Mouse (Mus musculus): Measurements from ENCODE around the gene Nfasc. TPM values are rescaled to one million over a fixed set of nuclear protein-coding genes. Genes with fewer than 3 reads are reported as not detected.
A peak's percentile ranks its signal among the peaks of the same experiment; 100 is the strongest.

Gene Nfasc
- total RNA-seq, 1 experiment from 2014 or later, result 4.2 TPM

- DNase-seq, result no peak
Measured at GRCm38 (mm10) chr1:132641049-132641795, 100.4 kb downstream of the Nfasc start.

- DNase-seq, result no peak
Measured at GRCm38 (mm10) chr1:132640256-132640655, 101.3 kb downstream of the Nfasc start.

GRCm38 (mm10) chr1:132637346-132637745 is 104.3 kb downstream of the Nfasc start:
- DNase-seq, result no peak

GRCm38 (mm10) chr1:132629611-132630370 is 111.8 kb downstream of the Nfasc start:
- DNase-seq, result no peak

GRCm38 (mm10) chr1:132628599-132628998 is 113.0 kb downstream of the Nfasc start:
- DNase-seq, result no peak

GRCm38 (mm10) chr1:132628183-132628582 is 113.4 kb downstream of the Nfasc start:
- DNase-seq, result no peak

DNA sequence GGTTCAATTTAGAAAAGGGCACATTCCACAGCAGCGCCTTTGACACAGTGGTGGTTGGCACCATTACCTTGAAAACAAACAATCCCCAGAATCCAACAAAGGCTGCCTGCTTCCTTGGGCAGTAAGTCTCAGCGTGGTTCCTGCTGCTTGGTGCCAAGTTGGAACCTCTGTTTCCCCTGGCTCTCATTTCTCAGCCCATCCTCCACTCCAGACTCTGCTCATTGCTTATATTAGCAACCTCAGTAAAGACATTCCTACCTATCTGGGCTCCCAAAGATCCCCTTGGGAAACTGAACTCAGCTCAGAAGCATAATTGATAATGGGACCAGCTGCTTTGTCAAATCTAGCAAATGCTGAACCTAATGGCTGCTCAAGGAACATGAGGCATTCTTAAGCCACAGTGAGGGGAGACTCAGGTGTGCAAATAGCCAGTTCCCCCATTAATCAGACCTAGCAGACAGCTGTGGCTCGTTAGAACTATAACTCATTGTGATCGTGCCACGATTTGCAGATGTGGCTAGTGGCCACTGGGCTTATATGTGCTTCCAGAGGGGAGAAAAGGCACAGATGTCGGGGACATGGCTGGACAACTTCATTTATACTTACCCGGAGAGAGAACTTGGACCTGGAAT is 115.4 kb downstream of the Nfasc start:
- no peak for DNase-seq

DNA sequence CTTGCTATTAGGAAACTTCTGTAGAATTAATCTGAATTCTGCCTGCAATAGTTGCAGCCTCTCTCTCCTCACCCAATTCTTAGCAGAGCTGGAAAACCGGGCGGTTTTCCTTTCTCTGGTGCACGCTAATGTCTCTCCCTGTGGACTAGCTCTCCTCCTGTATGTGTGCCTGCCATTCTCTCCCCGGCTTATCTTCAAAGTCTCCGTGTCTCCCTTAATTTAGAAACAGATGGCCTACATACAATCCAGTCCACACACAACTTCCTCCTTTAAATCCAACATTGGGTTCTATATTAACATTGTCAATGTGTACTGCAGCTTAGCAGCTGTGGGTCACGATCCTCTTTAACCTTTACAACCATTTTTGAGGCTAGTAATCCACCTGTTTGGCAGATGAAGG is 116.6 kb downstream of the Nfasc start:
- DNase-seq, result no peak

DNA sequence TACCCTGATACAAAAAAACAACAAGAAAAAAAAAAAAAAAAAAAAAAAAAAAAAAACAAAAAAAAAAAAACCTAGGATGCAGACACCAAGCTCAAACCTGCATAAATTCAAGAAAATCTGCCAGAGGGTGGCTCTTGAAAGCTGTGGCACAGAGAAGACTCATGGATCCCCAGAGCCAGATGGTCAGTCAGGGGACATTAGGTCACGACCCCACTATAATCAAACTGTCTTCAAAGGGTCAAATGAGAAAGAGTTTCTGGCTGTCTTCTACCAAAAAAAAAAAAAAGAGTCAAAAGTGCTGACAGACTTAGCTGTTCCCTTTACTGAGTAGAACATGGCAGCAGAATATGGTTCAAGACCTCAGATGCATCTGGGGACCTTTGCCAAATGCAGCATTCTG is 117.1 kb downstream of the Nfasc start:
- no peak for DNase-seq

DNA sequence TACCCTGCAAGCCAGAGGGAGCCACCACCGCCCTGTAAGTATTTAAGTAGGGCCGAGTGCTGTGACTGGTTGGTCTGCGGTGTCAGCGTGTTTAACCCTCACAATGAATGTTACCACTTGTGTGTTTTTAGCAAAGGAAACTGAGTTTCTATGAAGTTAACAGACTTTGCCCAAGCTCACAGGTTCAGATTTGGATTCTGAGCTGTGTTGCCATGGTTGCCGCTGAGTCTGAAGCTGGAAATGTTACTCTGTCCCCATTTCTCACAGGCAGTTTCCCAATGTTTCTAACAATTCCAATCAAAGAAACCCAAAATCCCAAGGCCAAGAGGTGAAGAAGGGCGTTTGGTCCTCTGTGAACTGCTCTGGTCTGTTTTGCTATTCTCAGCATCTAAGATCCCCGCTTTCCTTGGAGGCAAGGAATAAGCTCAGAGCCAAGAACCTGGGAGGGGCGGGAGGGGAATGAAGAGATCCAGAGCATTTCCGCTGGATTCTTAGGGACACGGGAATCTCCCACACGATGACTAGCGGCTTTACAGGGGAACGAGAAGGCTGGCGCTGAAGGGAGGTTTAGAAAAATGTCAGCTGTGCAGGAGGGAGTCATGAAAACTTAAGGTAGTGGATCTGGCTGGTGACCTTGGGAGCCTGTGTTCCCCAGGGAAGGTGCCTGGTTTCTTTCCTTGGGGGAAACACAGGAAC is 117.8 kb downstream of the Nfasc start:
- DNase-seq, result peak; percentile 2

DNA sequence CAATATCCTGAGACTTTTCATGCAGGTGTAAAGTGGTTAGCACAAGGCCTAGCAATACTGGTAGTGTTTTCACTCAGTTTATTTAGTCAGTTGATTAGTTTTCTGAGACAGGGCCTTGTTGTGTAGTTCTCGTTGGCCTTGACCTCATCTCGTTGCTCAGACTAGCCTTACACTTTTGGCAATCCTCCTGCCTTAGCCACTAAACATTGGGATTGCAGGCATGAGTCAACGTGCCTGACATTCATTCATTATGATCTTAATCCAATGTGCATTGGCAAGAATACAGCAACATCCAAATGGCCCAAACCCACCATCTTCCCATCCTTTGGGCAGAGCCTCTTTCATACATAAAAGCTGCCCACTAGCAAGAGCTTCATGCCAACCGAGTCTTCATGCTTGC is 129.5 kb downstream of the Nfasc start:
- DNase-seq, result peak; percentile 50

DNA sequence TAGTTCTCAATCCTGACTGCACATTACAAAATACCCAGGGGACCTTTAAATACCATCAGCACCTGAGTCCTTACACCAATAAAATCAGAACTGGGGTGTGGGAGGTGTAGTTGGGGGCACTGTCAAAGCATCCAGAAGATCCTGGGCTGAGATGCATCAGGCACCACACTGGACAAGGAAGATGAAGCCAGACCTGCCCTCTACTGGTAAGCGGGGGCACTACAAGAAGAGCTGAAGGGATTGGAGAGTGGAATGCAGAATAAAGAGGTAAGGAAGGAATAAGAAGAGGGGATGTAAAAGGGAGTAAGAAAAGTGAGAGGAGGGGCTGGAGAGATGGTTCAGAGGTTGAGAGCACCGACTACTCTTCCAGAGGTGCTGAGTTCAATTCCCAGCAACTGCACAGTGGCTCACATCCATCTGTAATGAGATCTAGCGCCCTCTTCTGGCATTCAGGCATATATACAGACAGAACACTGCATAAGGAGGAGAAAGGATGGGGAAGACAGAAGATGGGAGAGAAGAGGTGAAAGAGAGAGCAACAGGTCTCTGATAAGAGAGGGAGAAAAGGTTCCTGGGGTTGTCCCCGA is 132.5 kb downstream of the Nfasc start:
- DNase-seq, result peak; percentile 71

GRCm38 (mm10) chr1:132602161-132602560 is 139.4 kb downstream of the Nfasc start:
- DNase-seq, result no peak

- DNase-seq, result no peak
Measured at GRCm38 (mm10) chr1:132598024-132598423, 143.6 kb downstream of the Nfasc start.

- DNase-seq, result peak; percentile 27
Measured at GRCm38 (mm10) chr1:132595741-132596140, 145.9 kb downstream of the Nfasc start.

DNA sequence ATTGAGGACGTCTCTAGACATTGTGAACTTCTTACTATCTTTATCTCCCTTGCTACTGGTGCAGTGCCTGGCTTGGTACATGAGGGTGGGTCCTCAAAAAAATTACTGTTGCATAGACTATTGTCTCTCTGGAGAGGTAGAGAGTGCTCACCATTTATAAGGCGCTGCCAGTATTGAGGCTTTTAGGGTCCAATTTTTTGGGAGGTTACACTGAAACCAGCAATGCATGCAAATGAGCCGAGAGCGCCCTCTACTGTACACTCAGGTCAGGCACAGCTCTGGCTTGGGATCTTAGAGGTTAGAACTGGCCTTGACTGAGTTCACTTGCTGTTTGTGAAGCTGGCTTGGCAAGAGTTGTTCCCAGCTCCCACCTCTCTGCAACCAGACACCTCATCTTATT is 147.0 kb downstream of the Nfasc start:
- peak; percentile 84 for DNase-seq

DNA sequence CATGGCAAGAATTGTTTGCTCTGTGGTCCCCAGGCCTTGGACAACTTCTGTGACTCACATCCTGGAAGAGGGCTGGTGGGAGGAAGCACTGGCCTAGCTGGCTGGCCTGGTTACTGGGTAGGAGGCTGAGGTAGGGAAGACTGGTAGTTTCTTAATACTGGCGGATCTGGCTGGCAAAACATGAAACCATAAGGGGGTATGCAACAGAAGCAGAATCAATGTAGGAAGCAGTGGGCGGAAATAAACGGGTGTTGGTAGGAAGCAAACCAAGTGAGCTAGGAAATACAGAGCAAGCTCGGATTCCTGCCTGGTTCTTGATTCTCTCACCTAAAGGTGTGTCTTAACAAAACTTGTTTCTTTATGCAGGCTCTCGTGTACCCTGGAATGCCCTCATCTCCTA is 149.5 kb downstream of the Nfasc start:
- no peak for DNase-seq

- DNase-seq, result no peak
Measured at GRCm38 (mm10) chr1:132591399-132591930, 150.1 kb downstream of the Nfasc start.

GRCm38 (mm10) chr1:132586679-132587201 is 154.9 kb downstream of the Nfasc start:
- DNase-seq, result no peak

DNA sequence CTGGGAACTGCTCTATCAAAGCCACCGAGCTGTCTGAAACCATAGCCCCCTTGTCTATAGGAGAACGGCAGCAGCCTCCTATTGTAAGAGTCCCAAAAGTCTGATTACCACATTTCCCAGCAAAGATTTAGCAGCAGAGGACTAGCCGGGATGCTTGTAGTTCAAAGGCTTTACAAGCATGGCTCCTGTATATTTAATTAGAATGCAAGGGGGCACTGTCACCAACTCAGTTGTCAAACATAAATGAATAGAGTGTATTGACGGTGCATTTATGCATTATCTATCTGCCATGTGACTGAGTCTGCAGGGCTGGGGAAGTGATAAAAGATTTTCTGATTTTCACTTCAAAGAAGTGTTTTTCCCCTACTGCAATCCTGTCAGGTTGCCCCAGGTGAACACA is 156.2 kb downstream of the Nfasc start:
- DNase-seq, result no peak

DNA sequence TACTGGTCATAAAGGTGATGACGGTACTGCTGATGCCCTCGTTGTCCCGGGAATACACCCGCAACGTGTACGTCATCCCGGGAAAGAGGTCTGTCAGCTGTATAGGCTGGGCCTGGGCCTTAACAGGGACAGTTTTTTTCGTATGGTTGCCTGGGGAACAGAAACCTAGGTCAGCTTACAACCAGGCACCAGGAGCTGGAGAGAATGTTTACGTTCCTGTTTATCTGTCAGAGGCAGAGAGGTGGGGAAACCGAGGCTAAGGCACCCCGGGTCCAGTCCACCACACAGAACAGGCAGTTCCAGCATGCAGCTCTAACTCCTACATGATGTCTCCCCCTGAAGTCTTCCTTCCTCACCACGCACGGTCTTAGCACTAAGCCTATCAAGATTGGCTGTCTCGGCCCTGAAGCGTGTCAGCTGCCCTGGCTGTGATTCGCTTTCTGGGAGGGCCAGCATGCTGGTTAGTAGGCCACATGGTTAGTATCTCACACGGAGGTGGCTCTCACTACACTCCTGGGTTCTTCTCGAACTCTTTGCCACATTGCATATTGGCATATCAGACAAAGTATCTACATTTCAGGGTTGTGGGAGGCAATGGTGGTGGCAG is 158.5 kb downstream of the Nfasc start:
- DNase-seq, result no peak

Measured in adrenal gland, postnatal 14 days (tissue).